Mouse (Mus musculus) layer of hippocampus, adult 2 months (tissue): ENCODE results near the gene Slc17a6. TPM values are rescaled to one million over a fixed set of nuclear protein-coding genes. Genes with fewer than 3 reads are reported as not detected.
"Not testable (repeated sequence)": the region's sequence is repeated elsewhere in the genome, so short reads cannot be mapped to it uniquely, and the experiment has no call there.

Source experiments
- DNase-seq, 2 experiments: peaks; one replicate each; pipeline ENCODE4 v3.0.0; 2022; ENCODE audit warnings: low spot score in 2 of 2
- H3K27ac ChIP-seq: fragments of 200-600 bp; 2 replicates; pipeline ENCODE4 v1.8.1; 2022
- H3K4me3 ChIP-seq: fragments of 200-600 bp; 2 replicates; pipeline ENCODE4 v1.8.1; 2022; ENCODE audit warnings: mild to moderate bottlenecking
- CTCF ChIP-seq: fragments of 200-600 bp; conservative IDR thresholded peaks from 2 replicates; pipeline ENCODE4 v1.8.1; 2022; ENCODE audit warnings: antibody characterized with exemption, mild to moderate bottlenecking, moderate library complexity
- total RNA-seq, 2 experiments: library from RNA; stranded (reverse); gene quantifications; 2 replicates each; pipeline ENCODE4 v1.2.3; 2021

The Slc17a6 gene
- total RNA-seq, 2 experiments from 2014 or later = 9.4 to 12.7 TPM

GRCm38 (mm10) chr7:51627001-51627631 lies 5.3 kb downstream of the Slc17a6 start:
- no peak for TF ChIP-seq CTCF
- no peak for DNase-seq
- Histone ChIP-seq H3K27ac (no peak overlapping the region), H3K4me3 (peak overlapping the region; percentile 11; the same call in 1 of the 2 replicates)

GRCm38 (mm10) chr7:51627666-51628065 lies 5.9 kb downstream of the Slc17a6 start:
- DNase-seq = no peak
- TF ChIP-seq CTCF = no peak
- no peak overlapping the region for H3K27ac ChIP-seq
- H3K4me3 ChIP-seq = no peak overlapping the region

DNA sequence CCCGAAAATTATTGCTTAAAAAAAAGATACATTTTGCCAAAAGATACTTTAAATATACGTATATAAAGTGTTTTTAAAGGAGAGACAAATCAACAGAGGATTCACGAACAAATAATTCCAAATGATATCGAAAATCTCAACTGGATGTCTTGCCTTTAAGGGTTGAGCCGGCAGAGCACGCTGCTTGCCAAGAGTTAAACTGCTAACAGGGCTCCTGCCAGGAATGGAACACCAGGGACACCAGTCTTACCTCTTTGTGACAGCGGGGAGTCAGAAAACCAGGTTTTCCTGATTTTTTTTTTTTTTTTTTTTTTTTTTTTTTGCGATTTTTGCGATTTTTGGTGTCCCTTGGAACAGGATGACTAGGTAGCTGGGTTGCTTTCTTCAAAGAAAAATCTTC lies 6.5 kb downstream of the Slc17a6 start:
- H3K4me3 ChIP-seq = no peak overlapping the region
- no peak overlapping the region for H3K27ac ChIP-seq
- no peak for DNase-seq
- TF ChIP-seq CTCF = no peak

- DNase-seq = no peak
- H3K4me3 ChIP-seq = no peak overlapping the region
- no peak overlapping the region for H3K27ac ChIP-seq
Measured at GRCm38 (mm10) chr7:51629206-51629605, 7.4 kb downstream of the Slc17a6 start.

DNA sequence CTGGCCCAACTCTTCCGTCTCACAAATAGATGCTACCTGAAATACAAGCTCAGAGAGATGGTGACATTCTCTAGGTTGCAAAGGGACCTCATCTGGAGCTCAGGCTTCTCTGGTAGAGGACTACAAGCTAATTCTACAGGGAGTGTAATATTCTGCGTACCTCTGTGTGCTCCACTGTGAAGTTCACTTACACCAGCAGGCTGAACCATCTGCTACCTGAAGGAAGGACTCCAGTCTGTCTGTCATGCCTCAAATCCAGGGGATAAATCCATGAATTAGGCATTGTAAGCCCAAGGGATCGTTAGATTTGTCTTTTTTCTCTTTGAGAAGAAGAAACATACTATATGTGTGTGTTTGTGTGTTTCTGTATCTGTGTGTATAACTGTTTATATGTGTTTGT lies 9.4 kb downstream of the Slc17a6 start:
- no peak for DNase-seq
- Histone ChIP-seq H3K4me3 (no peak overlapping the region), H3K27ac (no peak overlapping the region)
- TF ChIP-seq CTCF = no peak

More at GRCm38 (mm10) chr7:51629206-51629605, 7.4 kb downstream of the Slc17a6 start:
- no peak for TF ChIP-seq CTCF

DNA sequence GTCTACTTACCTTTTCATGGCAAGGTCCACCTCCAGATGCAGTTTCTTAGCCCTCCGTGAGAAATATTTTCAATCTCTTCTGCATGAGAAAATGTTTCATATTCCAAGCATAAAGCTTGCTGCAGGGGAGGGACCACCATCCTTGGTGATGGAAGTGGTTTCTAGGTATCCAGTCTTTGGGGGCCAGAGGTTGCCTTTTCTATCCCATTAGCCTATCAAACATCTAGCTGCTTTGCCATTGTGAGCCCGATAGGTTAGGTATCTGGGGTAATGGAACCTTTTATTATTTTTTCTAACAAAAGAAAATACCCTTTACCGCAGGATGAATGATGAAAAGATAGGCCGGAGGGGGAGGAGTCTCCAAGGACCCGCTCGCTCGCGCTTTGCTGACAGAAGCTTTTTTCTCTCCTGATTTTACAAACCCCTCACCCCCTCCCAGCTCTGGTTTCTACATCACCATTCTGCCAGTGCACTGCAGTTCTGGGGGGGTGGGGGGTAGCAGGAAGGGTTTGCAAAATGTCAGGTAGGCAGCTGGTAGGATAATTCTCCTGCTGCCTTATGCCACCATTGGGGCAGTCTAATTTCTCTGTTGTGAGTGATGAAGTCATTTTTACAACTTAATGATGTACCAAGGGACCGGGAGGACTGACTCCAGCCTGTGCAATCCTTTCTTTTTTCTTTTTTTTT lies 10.9 kb downstream of the Slc17a6 start:
- DNase-seq = no peak
- H3K4me3 ChIP-seq = no peak overlapping the region

GRCm38 (mm10) chr7:51633230-51633844 lies 11.5 kb downstream of the Slc17a6 start:
- DNase-seq = no peak
- no peak for TF ChIP-seq CTCF
- H3K4me3 ChIP-seq = no peak overlapping the region
- no peak overlapping the region for H3K27ac ChIP-seq

More for the DNA sequence above, 10.9 kb downstream of the Slc17a6 start:
- no peak for TF ChIP-seq CTCF
- H3K27ac ChIP-seq = no peak overlapping the region

GRCm38 (mm10) chr7:51657152-51657551 lies 35.3 kb downstream of the Slc17a6 start:
- DNase-seq = no peak
- no peak for TF ChIP-seq CTCF
- no peak overlapping the region for H3K4me3 ChIP-seq
- H3K27ac ChIP-seq = no peak overlapping the region

GRCm38 (mm10) chr7:51662441-51662840 lies 40.6 kb downstream of the Slc17a6 start:
- Histone ChIP-seq H3K27ac (peak overlapping the region; percentile 67), H3K4me3 (no peak overlapping the region)
- no peak for TF ChIP-seq CTCF
- no peak for DNase-seq

DNA sequence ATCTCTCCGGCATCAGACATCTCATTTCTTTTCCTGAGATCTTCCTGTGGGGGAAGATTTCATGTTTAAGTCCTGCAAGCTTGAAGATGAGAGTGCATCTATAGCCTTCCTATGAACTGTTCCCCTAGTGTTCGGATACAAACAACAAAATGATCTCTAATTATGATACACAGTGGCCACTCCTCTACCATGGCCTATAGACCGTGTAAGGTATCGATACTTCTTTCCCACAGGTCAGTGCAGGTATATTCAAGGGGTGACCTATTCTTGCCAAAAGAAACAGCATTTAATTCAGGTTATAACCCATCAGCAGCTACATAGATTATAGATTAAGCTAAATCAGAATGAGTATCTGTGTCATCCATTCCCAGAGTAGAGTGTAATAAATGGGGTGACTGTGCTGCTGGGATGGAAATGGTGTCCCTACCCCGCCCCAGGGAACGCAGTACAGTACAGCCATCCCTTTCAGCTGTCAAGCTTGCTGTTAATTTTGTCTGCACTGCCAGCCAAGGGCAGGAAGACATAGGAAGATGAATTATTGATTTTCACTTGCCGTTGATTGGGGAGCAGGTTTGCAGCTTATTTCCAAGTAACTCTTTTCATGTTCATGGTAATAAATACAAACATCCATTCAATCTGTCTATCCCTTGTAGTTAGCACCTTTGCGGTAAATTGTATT lies 71.9 kb downstream of the Slc17a6 start:
- Histone ChIP-seq H3K27ac (no peak overlapping the region), H3K4me3 (no peak overlapping the region)
- no peak for TF ChIP-seq CTCF
- no peak for DNase-seq

DNA sequence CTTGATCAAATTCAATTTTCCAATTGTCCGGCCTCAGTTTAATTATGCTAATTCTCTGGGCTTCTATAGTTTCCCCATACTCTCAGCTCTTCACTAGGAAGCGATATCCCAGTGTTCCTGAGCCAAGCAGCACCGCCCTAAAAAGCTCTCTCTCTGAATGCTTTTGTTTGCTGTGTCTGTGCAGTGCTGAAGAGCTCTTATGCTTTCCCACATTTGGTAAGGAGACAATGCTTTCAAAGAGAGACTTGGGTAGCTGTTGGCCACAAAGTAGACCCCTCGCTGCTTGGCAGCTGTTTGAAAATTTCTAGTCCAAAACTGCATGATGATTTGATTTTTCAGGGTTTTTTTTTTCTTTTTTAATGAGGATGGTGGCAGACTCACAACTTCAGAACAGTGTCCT lies 72.6 kb downstream of the Slc17a6 start:
- Histone ChIP-seq H3K27ac (no peak overlapping the region), H3K4me3 (no peak overlapping the region)
- no peak for TF ChIP-seq CTCF
- DNase-seq = no peak

DNA sequence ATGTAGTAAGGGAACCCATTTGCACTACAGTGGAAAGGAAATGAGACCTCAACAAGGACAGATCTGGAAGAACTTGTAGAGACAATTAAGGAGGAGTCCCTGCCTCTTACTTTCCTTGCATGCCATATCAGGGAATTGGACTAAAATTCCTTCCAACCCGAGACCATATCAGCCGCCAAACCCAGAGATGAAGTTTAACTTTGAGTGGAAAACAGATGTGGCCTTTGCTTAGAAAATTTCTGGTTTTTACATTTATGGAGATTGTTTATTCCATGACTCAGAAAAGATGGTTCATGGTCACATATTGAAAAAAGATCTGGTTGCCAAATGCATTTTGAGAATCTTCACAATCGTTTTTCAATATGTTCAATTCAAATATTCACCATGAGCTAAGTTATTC lies 87.7 kb downstream of the Slc17a6 start:
- no peak for TF ChIP-seq CTCF
- Histone ChIP-seq H3K27ac (no peak overlapping the region), H3K4me3 (no peak overlapping the region)
- DNase-seq = no peak

DNA sequence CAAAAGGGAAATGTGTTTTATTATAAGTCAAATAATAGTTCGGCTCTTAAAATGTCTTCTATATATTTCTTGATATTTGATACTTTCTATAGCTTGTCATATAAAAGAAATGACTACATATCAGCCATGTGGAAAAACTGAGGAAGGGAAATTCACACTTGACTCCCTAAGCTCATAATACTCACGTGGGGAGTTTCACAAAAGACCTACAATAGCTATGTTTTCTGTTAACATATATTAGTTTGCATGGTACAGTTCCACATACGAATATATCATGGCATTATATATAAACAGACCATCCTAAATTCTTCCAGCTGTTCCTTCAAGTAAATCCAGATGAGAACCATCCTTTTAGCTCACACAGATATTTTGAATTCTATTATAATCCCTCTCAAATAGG lies 88.5 kb downstream of the Slc17a6 start:
- not testable (repeated sequence) for H3K4me3 ChIP-seq, H3K27ac ChIP-seq, DNase-seq
